Mouse (Mus musculus) thymus, adult 18-20 months (tissue): ENCODE measurements around the gene Wapl.

ENCODE experiments used
- DNase-seq, 2 experiments: peaks; one replicate each; pipeline ENCODE4 v3.0.0; 2022; ENCODE audit warnings: mixed read lengths in 2 of 2

Gene Wapl

GRCm38 (mm10) chr14:34697376-34697775 is 23.6 kb downstream of the Wapl start:
- DNase-seq = no peak

GRCm38 (mm10) chr14:34710209-34710608 is 36.5 kb downstream of the Wapl start:
- DNase-seq = no peak

- DNase-seq = no peak
Observed at GRCm38 (mm10) chr14:34712027-34712426, 38.3 kb downstream of the Wapl start.

- DNase-seq = no peak
Observed at GRCm38 (mm10) chr14:34712857-34713256, 39.1 kb downstream of the Wapl start.

- no peak for DNase-seq
Observed at GRCm38 (mm10) chr14:34718150-34718549, 44.4 kb downstream of the Wapl start.

- DNase-seq = no peak
Observed at GRCm38 (mm10) chr14:34727709-34728108, 54.0 kb downstream of the Wapl start.

- DNase-seq = no peak
Observed at GRCm38 (mm10) chr14:34735405-34735804, 61.7 kb downstream of the Wapl start.

GRCm38 (mm10) chr14:34745401-34745800 is 71.7 kb downstream of the Wapl start:
- no peak for DNase-seq

- no peak for DNase-seq
Observed at GRCm38 (mm10) chr14:34755731-34756130, 82.0 kb downstream of the Wapl start.

- no peak for DNase-seq
Observed at GRCm38 (mm10) chr14:34759938-34760337, 86.2 kb downstream of the Wapl start.

- DNase-seq = no peak
Observed at GRCm38 (mm10) chr14:34761082-34761959, 87.6 kb downstream of the Wapl start.

- no peak for DNase-seq
Observed at GRCm38 (mm10) chr14:34762682-34763081, 89.0 kb downstream of the Wapl start.

GRCm38 (mm10) chr14:34763771-34764539 is 90.2 kb downstream of the Wapl start:
- DNase-seq = no peak

- no peak for DNase-seq
Observed at GRCm38 (mm10) chr14:34764908-34765307, 91.2 kb downstream of the Wapl start.

- DNase-seq = no peak
Observed at GRCm38 (mm10) chr14:34765380-34765779, 91.7 kb downstream of the Wapl start.

- no peak for DNase-seq
Observed at GRCm38 (mm10) chr14:34766181-34766580, 92.5 kb downstream of the Wapl start.

GRCm38 (mm10) chr14:34768373-34768772 is 94.6 kb downstream of the Wapl start:
- DNase-seq = peak; percentile 23 to 58

- DNase-seq = peak; percentile 45 to 50
Observed at GRCm38 (mm10) chr14:34769021-34769566, 95.4 kb downstream of the Wapl start.

GRCm38 (mm10) chr14:34769567-34770158 is 95.9 kb downstream of the Wapl start:
- no peak for DNase-seq

- no peak for DNase-seq
Observed at GRCm38 (mm10) chr14:34770467-34770866, 96.7 kb downstream of the Wapl start.

- DNase-seq = no peak
Observed at GRCm38 (mm10) chr14:34771601-34772000, 97.9 kb downstream of the Wapl start.

- DNase-seq = no peak
Observed at GRCm38 (mm10) chr14:34772132-34772531, 98.4 kb downstream of the Wapl start.

- DNase-seq = no peak
Observed at GRCm38 (mm10) chr14:34773681-34774080, 100.0 kb downstream of the Wapl start.
